Mouse (Mus musculus): Measurements from ENCODE around the gene Selenoi. TPM values are rescaled to one million over a fixed set of nuclear protein-coding genes. Genes with fewer than 3 reads are reported as not detected.

The Selenoi gene
- total RNA-seq (2021): 10 to 100 TPM; 47.7 to 49.2 TPM
- long read RNA-seq, experiment 1, full-length matches to known transcripts: 29 of 44 reads
- long read RNA-seq, experiment 1, partial matches to known transcripts: 1 of 44 reads
- long read RNA-seq, experiment 1, other reads (novel, unspliced or antisense): 14 of 44 reads
- long read RNA-seq, experiment 2, full-length matches to known transcripts: 17 of 29 reads
- long read RNA-seq, experiment 2, partial matches to known transcripts: 2 of 29 reads
- long read RNA-seq, experiment 2, other reads (novel, unspliced or antisense): 10 of 29 reads

DNA sequence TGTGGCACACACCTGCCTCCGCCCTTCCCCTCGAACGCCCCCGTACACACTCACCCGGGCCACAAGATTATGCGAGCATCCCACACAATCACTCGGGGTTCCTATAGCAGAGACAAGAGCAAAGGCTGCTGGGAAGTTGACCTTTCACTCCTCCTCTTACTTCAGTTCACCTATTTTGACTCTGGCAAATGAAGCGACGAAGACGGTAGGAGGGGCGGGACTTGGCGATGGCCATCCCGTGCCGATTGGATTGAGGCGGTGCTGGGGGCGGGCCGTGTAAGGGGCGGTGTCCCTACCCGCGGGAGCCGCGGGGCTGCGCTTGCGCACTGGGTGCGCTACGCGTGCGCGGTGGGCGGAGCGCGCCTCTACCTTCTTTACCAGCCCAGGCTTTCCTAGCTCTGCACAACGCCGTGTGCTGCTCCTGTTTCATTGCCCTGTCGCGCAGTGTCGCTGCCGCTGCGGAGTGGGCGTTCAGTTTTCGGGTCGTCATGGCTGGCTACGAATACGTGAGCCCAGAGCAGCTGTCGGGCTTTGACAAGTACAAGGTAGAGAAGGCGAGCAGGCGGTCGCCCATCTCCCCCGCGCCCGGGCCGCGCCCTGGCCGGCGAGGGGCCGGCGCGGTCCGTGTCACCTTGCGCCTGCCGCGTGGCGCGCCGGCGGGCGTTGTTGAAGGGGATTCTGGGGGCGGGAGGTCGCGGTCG lies at the start of gene Selenoi:
Gene Selenoi, plus strand, starts transcription at position 311 of the 701 bp plus-strand sequence.
- peak within 1 kb of the TSS; percentile 77 for H3K4me3 ChIP-seq
- intact Hi-C loops (cut with DNase I): no loop called here

DNA sequence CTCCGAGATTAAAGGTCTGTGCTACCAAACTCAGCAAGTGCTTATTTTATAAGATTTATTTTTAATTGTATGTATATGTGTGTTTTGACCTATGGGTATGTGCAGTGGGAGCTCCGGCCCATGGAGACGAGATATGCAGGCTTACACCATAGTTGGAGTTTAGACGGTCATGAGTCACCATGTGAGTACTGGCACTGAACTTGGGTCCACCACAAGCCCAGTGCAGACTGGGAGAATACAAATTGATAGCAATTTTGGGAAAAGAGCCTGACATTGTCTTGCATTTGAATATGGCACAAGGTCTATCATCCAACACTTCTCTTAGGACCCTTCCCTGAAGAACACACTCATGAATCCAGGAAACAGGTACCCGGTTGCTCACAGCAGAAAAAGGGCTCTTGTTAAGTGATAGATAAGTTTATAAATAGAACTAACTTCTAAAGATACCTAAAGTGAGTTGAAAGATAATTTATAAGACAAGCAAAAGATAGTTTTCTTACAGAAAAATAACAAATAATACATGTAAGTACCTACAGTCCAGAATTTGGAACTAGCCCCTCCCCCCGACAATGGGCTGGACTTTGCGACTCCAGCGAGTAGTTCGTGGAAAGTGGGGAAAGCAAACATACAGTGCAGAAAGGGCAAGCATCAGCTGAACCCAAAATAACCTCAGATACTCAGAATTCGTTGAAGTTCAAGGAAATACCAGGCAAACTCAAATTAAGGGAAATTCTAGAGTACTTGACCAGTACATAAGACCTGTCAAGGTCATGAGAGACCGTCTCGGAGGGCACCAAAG lies 44.5 kb upstream of the Selenoi start:
- no peak for TF ChIP-seq CTCF (IDR thresholded peaks at IDR 0.05)
- H3K27ac ChIP-seq: no peak overlapping the region
- intact Hi-C loops (cut with DNase I): no loop called here
- H3K4me3 ChIP-seq: no peak overlapping the region
- DNase-seq (ENCODE audit: extremely low spot score in 1 of 2, low spot score in 2 of 2): no peak

More for the DNA sequence above, at the start of gene Selenoi:
- TF ChIP-seq CTCF (IDR thresholded peaks at IDR 0.05): no peak
- peak; percentile 97 to 98 for DNase-seq (ENCODE audit: extremely low spot score in 1 of 2, low spot score in 2 of 2)
- H3K27ac ChIP-seq: peak within 1 kb of the TSS; percentile 88

DNA sequence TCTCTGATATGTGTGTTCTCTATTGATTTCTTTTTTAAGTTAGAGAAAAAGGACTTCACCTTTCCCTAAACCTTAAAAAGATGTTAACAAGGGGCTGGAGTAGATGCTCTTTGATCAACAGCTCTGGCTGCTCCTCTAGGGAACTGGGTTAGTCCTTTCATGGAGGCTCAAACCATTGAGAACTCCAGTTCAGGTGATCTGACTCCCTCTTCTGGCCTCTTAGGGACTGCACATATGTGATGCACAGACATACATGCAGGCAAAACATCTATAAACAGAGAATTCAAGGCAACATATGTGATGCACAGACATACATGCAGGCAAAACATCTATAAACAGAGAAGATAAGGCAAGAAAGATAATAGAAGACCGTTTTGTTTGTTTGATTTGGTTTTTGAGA lies 39.9 kb upstream of the Selenoi start:
- Histone ChIP-seq H3K4me3 (no peak overlapping the region), H3K27ac (no peak overlapping the region)
- DNase-seq (ENCODE audit: extremely low spot score in 1 of 2, low spot score in 2 of 2): no peak
- TF ChIP-seq CTCF (IDR thresholded peaks at IDR 0.05): peak; percentile 13
- intact Hi-C loops (cut with DNase I): no loop called here

DNA sequence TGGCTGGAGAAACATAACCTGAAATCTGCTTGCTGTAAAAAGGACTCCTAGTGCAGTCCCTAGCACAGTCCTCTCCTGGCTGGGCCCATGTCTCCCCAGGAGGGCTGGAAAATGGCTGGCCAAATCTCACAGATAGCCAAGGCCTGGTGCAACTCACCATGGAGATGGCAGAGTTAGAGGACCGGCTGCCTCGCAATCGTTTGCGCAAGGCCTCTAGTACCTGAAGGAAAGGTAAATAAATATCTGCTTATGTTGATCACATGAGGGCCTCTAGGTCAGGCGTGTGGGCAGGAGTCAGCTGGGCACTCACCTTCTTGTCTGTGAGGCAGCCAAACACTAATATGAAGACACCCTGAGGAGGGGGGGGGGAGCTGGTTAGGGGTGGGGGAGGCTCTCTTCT lies 37.0 kb upstream of the Selenoi start:
- intact Hi-C loops (cut with DNase I): no loop called here
- H3K27ac ChIP-seq: no peak overlapping the region
- no peak for DNase-seq (ENCODE audit: extremely low spot score in 1 of 2, low spot score in 2 of 2)
- H3K4me3 ChIP-seq: no peak overlapping the region
- no peak for TF ChIP-seq CTCF (IDR thresholded peaks at IDR 0.05)

DNA sequence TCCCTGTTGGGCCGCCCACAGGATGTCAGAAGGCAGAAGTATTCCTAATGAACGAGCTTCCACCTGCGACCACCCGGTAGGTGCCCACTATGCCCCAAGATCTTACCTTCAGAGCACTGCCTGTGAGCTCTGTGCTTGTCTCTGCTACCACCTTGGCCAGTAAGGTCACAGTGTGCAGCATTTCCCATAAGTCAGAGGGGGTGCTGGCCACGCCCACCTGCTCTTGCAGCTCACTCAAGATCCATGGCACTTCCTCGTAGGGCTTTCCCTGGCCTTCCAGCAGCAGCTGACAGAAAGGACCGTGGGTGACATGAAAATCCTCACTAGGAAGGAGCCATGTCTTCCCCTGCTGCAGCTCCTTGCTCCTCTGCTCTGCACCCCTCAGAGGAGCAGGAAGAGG lies 34.1 kb upstream of the Selenoi start:
- intact Hi-C loops (cut with DNase I): no loop called here
- DNase-seq (ENCODE audit: extremely low spot score in 1 of 2, low spot score in 2 of 2): no peak
- Histone ChIP-seq H3K27ac (no peak overlapping the region), H3K4me3 (no peak overlapping the region)
- no peak for TF ChIP-seq CTCF (IDR thresholded peaks at IDR 0.05)

DNA sequence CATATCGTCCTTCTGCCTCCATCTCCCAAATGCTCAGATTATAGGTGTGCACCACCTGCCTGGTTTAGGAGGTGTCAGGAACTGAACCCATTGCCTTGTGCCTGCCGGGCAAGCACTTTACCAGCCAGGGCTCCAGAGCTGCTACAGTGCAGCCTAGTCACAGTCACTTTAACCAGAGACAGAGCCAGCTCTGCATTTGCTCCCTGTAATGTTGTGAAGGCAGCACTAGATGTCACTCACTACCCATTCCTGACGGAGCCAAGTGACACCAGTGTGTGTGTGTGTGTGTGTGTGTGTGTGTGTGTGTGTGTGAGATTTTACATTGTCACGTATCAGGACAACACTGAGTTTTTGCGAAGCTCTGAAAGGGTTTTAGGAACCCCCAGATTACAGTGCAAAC lies 30.9 kb upstream of the Selenoi start:
- peak; percentile 62 for TF ChIP-seq CTCF (IDR thresholded peaks at IDR 0.05)
- DNase-seq (ENCODE audit: extremely low spot score in 1 of 2, low spot score in 2 of 2): peak; percentile 33
- intact Hi-C loops (cut with DNase I): no loop called here
- Histone ChIP-seq H3K4me3 (no peak overlapping the region), H3K27ac (no peak overlapping the region)

GRCm38 (mm10) chr5:30202221-30202620 lies 30.2 kb upstream of the Selenoi start:
- H3K27ac ChIP-seq: no peak overlapping the region
- no peak for DNase-seq (ENCODE audit: extremely low spot score in 1 of 2, low spot score in 2 of 2)
- H3K4me3 ChIP-seq: no peak overlapping the region
- no peak for TF ChIP-seq CTCF (IDR thresholded peaks at IDR 0.05)
- intact Hi-C loops (cut with DNase I): no loop called here

GRCm38 (mm10) chr5:30203216-30203885 lies 29.0 kb upstream of the Selenoi start:
- no peak overlapping the region for H3K4me3 ChIP-seq
- H3K27ac ChIP-seq: no peak overlapping the region
- intact Hi-C loops (cut with DNase I): no loop called here
- DNase-seq (ENCODE audit: extremely low spot score in 1 of 2, low spot score in 2 of 2): no peak
- TF ChIP-seq CTCF (IDR thresholded peaks at IDR 0.05): no peak

GRCm38 (mm10) chr5:30204441-30204840 lies 27.9 kb upstream of the Selenoi start:
- intact Hi-C loops (cut with DNase I): no loop called here
- no peak for TF ChIP-seq CTCF (IDR thresholded peaks at IDR 0.05)
- no peak for DNase-seq (ENCODE audit: extremely low spot score in 1 of 2, low spot score in 2 of 2)
- H3K4me3 ChIP-seq: no peak overlapping the region
- no peak overlapping the region for H3K27ac ChIP-seq

DNA sequence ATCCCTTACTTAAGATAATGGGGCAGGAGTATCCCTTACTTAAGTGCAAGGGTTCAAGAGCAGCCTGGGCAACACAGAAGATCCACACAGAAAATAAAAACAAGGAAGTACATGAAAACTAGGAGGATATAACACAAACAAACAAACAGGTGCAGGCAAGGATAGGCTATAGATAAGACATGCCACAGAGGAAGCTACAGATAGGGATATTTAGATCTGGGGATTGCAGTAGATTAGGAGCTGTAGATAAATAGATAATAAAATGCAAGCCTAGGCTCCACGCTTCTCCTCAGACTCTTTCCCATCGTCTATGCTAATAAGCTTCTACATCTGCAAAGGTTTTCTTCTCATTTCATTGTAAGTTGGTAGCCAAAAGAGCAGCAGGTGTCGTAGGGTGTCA lies 27.3 kb upstream of the Selenoi start:
- no peak for TF ChIP-seq CTCF (IDR thresholded peaks at IDR 0.05)
- no peak overlapping the region for H3K27ac ChIP-seq
- no peak for DNase-seq (ENCODE audit: extremely low spot score in 1 of 2, low spot score in 2 of 2)
- no peak overlapping the region for H3K4me3 ChIP-seq
- intact Hi-C loops (cut with DNase I): no loop called here

- DNase-seq (ENCODE audit: extremely low spot score in 1 of 2, low spot score in 2 of 2): no peak
- no peak for TF ChIP-seq CTCF (IDR thresholded peaks at IDR 0.05)
- H3K4me3 ChIP-seq: no peak within 1 kb of the TSS
- no peak within 1 kb of the TSS for H3K27ac ChIP-seq
- intact Hi-C loops (cut with DNase I): no loop called here
Observed at GRCm38 (mm10) chr5:30205493-30205892, 26.9 kb upstream of the Selenoi start, which contains the start of gene Adgrf3. Gene Adgrf3, minus strand, starts transcription at chr5:30205722.

Data from left cerebral cortex, adult 2 months (tissue).